Mouse (Mus musculus) CH12.LX (cell line): ENCODE measurements around the gene Ireb2. TPM values are rescaled to one million over a fixed set of nuclear protein-coding genes. Genes with fewer than 3 reads are reported as not detected.
A peak's percentile ranks its signal among the peaks of the same experiment; 100 is the strongest.
"Not testable (repeated sequence)": the region's sequence is repeated elsewhere in the genome, so short reads cannot be mapped to it uniquely, and the experiment has no call there.

Experiments
- DNase-seq: peaks from one replicate; pipeline ENCODE4 v3.0.0-alpha.2; 2013; ENCODE audit errors: extremely low read depth
- H3K27ac ChIP-seq: 2 replicates; pipeline ENCODE4 v1.5.1; 2012; ENCODE audit warnings: low read depth, mild to moderate bottlenecking, control low read depth, moderate library complexity; ENCODE audit not compliant: insufficient read depth
- H3K27me3 ChIP-seq: replicated peaks from 2 replicates; pipeline ENCODE3; 2012; ENCODE audit warnings: inconsistent platforms
- H3K36me3 ChIP-seq, 2 experiments: replicated peaks in 1 of 2; 2 replicates each; pipeline versions ENCODE3 to v1.6.1; 2012; ENCODE audit warnings: inconsistent platforms in 1 of 2, low read length in 1 of 2, mild to moderate bottlenecking in 1 of 2, mixed read lengths in 1 of 2, moderate library complexity in 1 of 2; ENCODE audit not compliant: control insufficient read depth in 1 of 2, insufficient read depth in 1 of 2
- H3K4me1 ChIP-seq, 2 experiments: 2 replicates each; pipeline ENCODE4 v1.6.1; 2012; ENCODE audit warnings: inconsistent platforms in 1 of 2, moderate library complexity in 1 of 2; ENCODE audit not compliant: insufficient read depth in 2 of 2, control insufficient read depth in 1 of 2
- H3K4me2 ChIP-seq: 2 replicates; pipeline ENCODE4 v1.6.1; 2012; ENCODE audit warnings: low read depth, mild to moderate bottlenecking, control low read depth; ENCODE audit not compliant: poor library complexity, insufficient read depth, severe bottlenecking
- H3K4me3 ChIP-seq, 3 experiments: fragments of 150-350 bp in 1 of 3; sonication (generic) in 1 of 3; replicated peaks in 1 of 3; 2 replicates each; pipeline versions ENCODE3 to v1.5.1; 2011 to 2012; ENCODE audit warnings: low read depth in 2 of 3, low read length in 2 of 3, mild to moderate bottlenecking in 2 of 3, moderate library complexity in 2 of 3, control low read depth in 1 of 3, improper control_type of control experiment in 1 of 3, inconsistent platforms in 1 of 3, mixed read lengths in 1 of 3; ENCODE audit not compliant: poor library complexity in 1 of 3
- H3K79me2 ChIP-seq: replicated peaks from 2 replicates; pipeline ENCODE4 v1.6.1; 2012; ENCODE audit warnings: mild to moderate bottlenecking, moderate library complexity; ENCODE audit not compliant: control insufficient read depth, poor library complexity, insufficient read depth, severe bottlenecking; ENCODE audit errors: extremely low read depth
- H3K9ac ChIP-seq: 2 replicates; pipeline ENCODE4 v1.6.1; 2012; ENCODE audit warnings: low read depth, mild to moderate bottlenecking, control low read depth, moderate library complexity; ENCODE audit not compliant: insufficient read depth
- H3K9me3 ChIP-seq: replicated peaks from 2 replicates; pipeline ENCODE3; 2012; ENCODE audit warnings: low read length, inconsistent platforms, mixed read lengths
- CHD2 ChIP-seq: IDR thresholded peaks from 2 replicates; pipeline ENCODE4 v1.6.1; 2011; ENCODE audit warnings: low read length, improper control_type of control experiment
- CTCF ChIP-seq, 2 experiments: IDR thresholded peaks in 1 of 2; conservative IDR thresholded peaks in 1 of 2; 2 replicates each; pipeline ENCODE4 v1.5.1; 2011 to 2012; ENCODE audit warnings: low read depth in 2 of 2, low read length in 2 of 2, improper control_type of control experiment in 1 of 2, inconsistent platforms in 1 of 2, mild to moderate bottlenecking in 1 of 2, moderate library complexity in 1 of 2
- ELF1 ChIP-seq: IDR thresholded peaks from 2 replicates; pipeline ENCODE4 v1.6.1; 2014; ENCODE audit warnings: low read depth, mild to moderate bottlenecking, inconsistent platforms, low read length, improper control_type of control experiment
- EP300 ChIP-seq: IDR thresholded peaks from 2 replicates; pipeline ENCODE4 v1.6.1; 2011; ENCODE audit warnings: low read length, improper control_type of control experiment
- ETS1 ChIP-seq: conservative IDR thresholded peaks from 2 replicates; pipeline ENCODE4 v1.6.1; 2012; ENCODE audit warnings: low read depth, mild to moderate bottlenecking, inconsistent platforms, low read length, improper control_type of control experiment, moderate library complexity
- HCFC1 ChIP-seq: IDR thresholded peaks from 2 replicates; pipeline ENCODE4 v1.6.1; 2012; ENCODE audit warnings: low read depth, mild to moderate bottlenecking, inconsistent platforms, low read length, improper control_type of control experiment
- JUN ChIP-seq: IDR thresholded peaks from 2 replicates; pipeline ENCODE4 v1.6.1; 2011; ENCODE audit warnings: low read depth, mild to moderate bottlenecking, low read length, improper control_type of control experiment, moderate library complexity; ENCODE audit not compliant: insufficient read depth
- JUND ChIP-seq: conservative IDR thresholded peaks from 2 replicates; pipeline ENCODE4 v1.6.1; 2011; ENCODE audit warnings: low read depth, low read length, improper control_type of control experiment
- MXI1 ChIP-seq: IDR thresholded peaks from 2 replicates; pipeline ENCODE4 v1.6.1; 2011; ENCODE audit warnings: mild to moderate bottlenecking, low read depth, low read length, improper control_type of control experiment
- NELFE ChIP-seq: IDR thresholded peaks from 2 replicates; pipeline ENCODE4 v1.6.1; 2011; ENCODE audit warnings: low read depth, low read length, improper control_type of control experiment
- POLR2A ChIP-seq: IDR thresholded peaks from 2 replicates; pipeline ENCODE4 v1.6.1; 2011; ENCODE audit warnings: low read depth, mild to moderate bottlenecking, improper control_type of control experiment, low read length
- RCOR1 ChIP-seq: conservative IDR thresholded peaks from 2 replicates; pipeline ENCODE4 v1.6.1; 2012; ENCODE audit warnings: low read depth, mild to moderate bottlenecking, inconsistent platforms, low read length, improper control_type of control experiment
- TCF12 ChIP-seq: IDR thresholded peaks from 2 replicates; pipeline ENCODE4 v1.6.1; 2014; ENCODE audit warnings: low read depth, mild to moderate bottlenecking, inconsistent platforms, low read length, improper control_type of control experiment
- UBTF ChIP-seq: IDR thresholded peaks from 2 replicates; pipeline ENCODE4 v1.6.1; 2012; ENCODE audit warnings: low read depth, mild to moderate bottlenecking, inconsistent platforms, low read length, improper control_type of control experiment, moderate library complexity
- ZMIZ1 ChIP-seq: IDR thresholded peaks from 2 replicates; pipeline ENCODE4 v1.6.1; 2012; ENCODE audit warnings: low read depth, mild to moderate bottlenecking, inconsistent platforms, low read length, improper control_type of control experiment
- ZNF384 ChIP-seq: IDR thresholded peaks from 2 replicates; pipeline ENCODE4 v1.6.1; 2012; ENCODE audit warnings: low read depth, low read length, improper control_type of control experiment, inconsistent platforms
- dilution Hi-C: fragments of 300-500 bp; cut with MboI; formaldehyde crosslinking; loops from 2 replicates; pipeline ENCODE4 v1.14.3; 2020; ENCODE audit warnings: low sequenced_read_pairs; ENCODE audit not compliant: extremely low pct_unique_long_range_greater_than_20kb, extremely low pct_ligation_motif_present
- in situ Hi-C: fragments of 300-500 bp; cut with MboI; formaldehyde crosslinking; loops from 3 replicates; pipeline ENCODE4 v1.14.3; 2019; ENCODE audit warnings: low sequenced_read_pairs, low pct_ligation_motif_present, low pct_unique_long_range_greater_than_20kb, mixed read lengths
- polyA plus RNA-seq: library from polyadenylated mRNA; unstranded; fragments of >175 nt; gene quantifications from 2 replicates; pipeline ENCODE4 v1.2.1, GENCODE M21; 2012; ENCODE audit warnings: low read depth; ENCODE audit not compliant: insufficient read length
- total RNA-seq, 2 experiments: library from RNA; depleted of rRNA; stranded (reverse); fragments of 300-350 nt in 1 of 2; fragments of >200 nt in 1 of 2; gene quantifications; 2 replicates each; pipeline ENCODE4 v1.2.3; 2012 to 2014

Gene Ireb2
- total and polyA plus RNA-seq, 3 experiments, result 15.0 to 39.8 (median 37.6) TPM

GRCm38 (mm10) chr9:54949465-54949864 lies 85.9 kb downstream of the Ireb2 start:
- in situ Hi-C loops (no loop called here), dilution Hi-C loops (no loop called here)
- peaks cover 15% of the 10 kb centered on the region for H3K79me2 ChIP-seq
- peaks cover 16 to 25% of the 10 kb centered on the region in 2 experiments for H3K36me3 ChIP-seq
- H3K9me3 ChIP-seq, result no peaks in the 10 kb centered on the region
- no peak overlapping the region for H3K27ac ChIP-seq
- TF ChIP-seq TCF12 (no peak), POLR2A (no peak), CHD2 (no peak), HCFC1 (no peak), ZNF384 (no peak), UBTF (no peak), CTCF (conservative IDR thresholded peaks at IDR 0.05 in 1 of 2, IDR thresholded peaks at IDR 0.05 in 1 of 2; ENCODE audit: low read depth in 2 of 2, low read length in 2 of 2) (no peak), ELF1 (no peak), EP300 (no peak), ZMIZ1 (no peak), JUN (no peak), NELFE (no peak), JUND (no peak), MXI1 (no peak)
- no peak for DNase-seq
- no peaks in the 10 kb centered on the region for H3K27me3 ChIP-seq
- no peak overlapping the region for H3K9ac ChIP-seq
- no peak overlapping the region for H3K4me3 ChIP-seq
- no peak overlapping the region for H3K4me2 ChIP-seq
- peaks cover 3 to 33% of the 10 kb centered on the region in 2 experiments; a peak in 3 of 4 replicates for H3K4me1 ChIP-seq

GRCm38 (mm10) chr9:54950162-54950561 lies 86.6 kb downstream of the Ireb2 start:
- dilution Hi-C loops, H3K9me3 ChIP-seq, H3K9ac ChIP-seq, H3K27me3 ChIP-seq, H3K27ac ChIP-seq, in situ Hi-C loops, DNase-seq: not testable (repeated sequence)
- Histone ChIP-seq H3K36me3 (peaks cover 18 to 29% of the 10 kb centered on the region in 2 experiments), H3K4me1 (peaks cover 3 to 33% of the 10 kb centered on the region in 2 experiments; a peak in 3 of 4 replicates), H3K79me2 (peaks cover 15% of the 10 kb centered on the region), H3K4me3 (peak overlapping the region; percentile 37 to 82 (median 57)), H3K4me2 (peak overlapping the region; percentile 66; the same call in 1 of the 2 replicates)
- TF ChIP-seq RCOR1, result 0 out of 2 replicates have a peak, but pooled peaks have one; percentile 26
- TF ChIP-seq ETS1, result 0 out of 2 replicates have a peak, but pooled peaks have one; percentile 5
- 0 out of 2 replicates have a peak, but pooled peaks have one; percentile 30 for TF ChIP-seq EP300
- peak; percentile 82 for TF ChIP-seq ZNF384
